Mouse (Mus musculus): ENCODE data around the gene Rpap3.
A peak's percentile ranks its signal among the peaks of the same experiment; 100 is the strongest.

Rpap3 gene

GRCm38 (mm10) chr15:97705211-97706050, at the start of gene Rpap3:
Gene Rpap3, minus strand, starts transcription at chr15:97705825.
- DNase-seq (ENCODE audit: low spot score in 2 of 2): peak; percentile 72 to 86

GRCm38 (mm10) chr15:97755361-97755760, 49.7 kb upstream of the Rpap3 start:
- DNase-seq (ENCODE audit: low spot score in 2 of 2): no peak

- no peak for DNase-seq (ENCODE audit: low spot score in 2 of 2)
Measured at GRCm38 (mm10) chr15:97754476-97754875, 48.9 kb upstream of the Rpap3 start.

- DNase-seq (ENCODE audit: low spot score in 2 of 2): no peak
Measured at GRCm38 (mm10) chr15:97752491-97752890, 46.9 kb upstream of the Rpap3 start.

GRCm38 (mm10) chr15:97751676-97752075, 46.1 kb upstream of the Rpap3 start:
- DNase-seq (ENCODE audit: low spot score in 2 of 2): peak in 1 of 2 experiments; percentile 59

- DNase-seq (ENCODE audit: low spot score in 2 of 2): peak; percentile 36 to 74
Measured at GRCm38 (mm10) chr15:97750697-97751096, 45.1 kb upstream of the Rpap3 start.

GRCm38 (mm10) chr15:97749841-97750240, 44.2 kb upstream of the Rpap3 start:
- DNase-seq (ENCODE audit: low spot score in 2 of 2): no peak

- DNase-seq (ENCODE audit: low spot score in 2 of 2): no peak
Measured at GRCm38 (mm10) chr15:97749397-97749796, 43.8 kb upstream of the Rpap3 start.

- DNase-seq (ENCODE audit: low spot score in 2 of 2): no peak
Measured at GRCm38 (mm10) chr15:97748964-97749363, 43.3 kb upstream of the Rpap3 start.

GRCm38 (mm10) chr15:97748309-97748708, 42.7 kb upstream of the Rpap3 start:
- DNase-seq (ENCODE audit: low spot score in 2 of 2): no peak

- no peak for DNase-seq (ENCODE audit: low spot score in 2 of 2)
Measured at GRCm38 (mm10) chr15:97747486-97747885, 41.9 kb upstream of the Rpap3 start.

GRCm38 (mm10) chr15:97746748-97747147, 41.1 kb upstream of the Rpap3 start:
- no peak for DNase-seq (ENCODE audit: low spot score in 2 of 2)

- DNase-seq (ENCODE audit: low spot score in 2 of 2): no peak
Measured at GRCm38 (mm10) chr15:97746278-97746677, 40.7 kb upstream of the Rpap3 start.

- no peak for DNase-seq (ENCODE audit: low spot score in 2 of 2)
Measured at GRCm38 (mm10) chr15:97745331-97745730, 39.7 kb upstream of the Rpap3 start.

GRCm38 (mm10) chr15:97744930-97745329, 39.3 kb upstream of the Rpap3 start:
- peak in 1 of 2 experiments; percentile 76 for DNase-seq (ENCODE audit: low spot score in 2 of 2)

- DNase-seq (ENCODE audit: low spot score in 2 of 2): no peak
Measured at GRCm38 (mm10) chr15:97743961-97744525, 38.4 kb upstream of the Rpap3 start.

GRCm38 (mm10) chr15:97743210-97743609, 37.6 kb upstream of the Rpap3 start:
- no peak for DNase-seq (ENCODE audit: low spot score in 2 of 2)

- DNase-seq (ENCODE audit: low spot score in 2 of 2): no peak
Measured at GRCm38 (mm10) chr15:97742600-97742999, 37.0 kb upstream of the Rpap3 start.

- no peak for DNase-seq (ENCODE audit: low spot score in 2 of 2)
Measured at GRCm38 (mm10) chr15:97742074-97742473, 36.4 kb upstream of the Rpap3 start.

GRCm38 (mm10) chr15:97741662-97742061, 36.0 kb upstream of the Rpap3 start:
- DNase-seq (ENCODE audit: low spot score in 2 of 2): no peak

GRCm38 (mm10) chr15:97740283-97740732, 34.7 kb upstream of the Rpap3 start:
- DNase-seq (ENCODE audit: low spot score in 2 of 2): no peak

- DNase-seq (ENCODE audit: low spot score in 2 of 2): no peak
Measured at GRCm38 (mm10) chr15:97738923-97739322, 33.3 kb upstream of the Rpap3 start.

- DNase-seq (ENCODE audit: low spot score in 2 of 2): no peak
Measured at GRCm38 (mm10) chr15:97731988-97732387, 26.4 kb upstream of the Rpap3 start.

All from spleen, postnatal 10 days (tissue).